Mouse (Mus musculus) liver, postnatal 0 days (tissue): ENCODE measurements at regions not wholly inside any gene's neighbourhood (a gene's known extent, or its start where the extent isn't known, plus 50 kb on each side); places are given as distances from the start of the nearest gene placed in this dataset.

ENCODE experiments used
- CTCF ChIP-seq: sonication (generic); IDR thresholded peaks from 2 replicates; pipeline ENCODE4 v1.5.1; 2016; ENCODE audit warnings: antibody characterized with exemption, low read depth
- EP300 ChIP-seq: IDR thresholded peaks from 2 replicates; pipeline ENCODE4 v1.6.1; 2016; ENCODE audit warnings: antibody characterized with exemption, low read depth, mild to moderate bottlenecking

GRCm38 (mm10) chr17:73032326-73032725 is 75.5 kb upstream of the Lclat1 start:
- TF ChIP-seq CTCF (no peak), EP300 (no peak)
